Mouse (Mus musculus): ENCODE results near the gene Lias.
A peak's percentile ranks its signal among the peaks of the same experiment; 100 is the strongest.

The Lias gene

GRCm38 (mm10) chr5:65425251-65425650 lies 34.0 kb downstream of the Lias start:
- DNase-seq (ENCODE audit: low spot score in 2 of 2): no peak

DNA sequence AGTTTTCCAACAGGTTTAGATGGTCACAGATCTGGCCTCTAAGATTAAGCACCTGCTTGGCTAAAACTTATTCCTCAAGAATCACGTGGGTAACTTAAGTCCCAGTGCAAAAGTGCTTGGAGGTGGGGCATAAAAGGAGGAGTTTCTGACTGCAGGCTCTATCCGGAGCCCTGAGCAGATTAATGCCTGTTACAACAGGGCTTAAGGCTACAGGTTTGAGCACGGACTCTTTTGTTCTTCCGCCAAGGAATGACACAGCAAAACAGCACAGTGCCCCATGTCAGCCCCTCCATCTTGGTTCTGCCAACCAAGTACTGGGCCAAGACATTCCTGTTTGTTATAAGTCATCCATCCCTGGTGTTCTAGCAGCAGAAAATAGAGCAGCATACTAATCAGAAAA lies 37.0 kb downstream of the Lias start:
- DNase-seq (ENCODE audit: low spot score in 2 of 2): no peak

- no peak for DNase-seq (ENCODE audit: low spot score in 2 of 2)
Measured at GRCm38 (mm10) chr5:65429441-65429840, 38.1 kb downstream of the Lias start.

GRCm38 (mm10) chr5:65434471-65435362 lies 43.4 kb downstream of the Lias start:
- DNase-seq (ENCODE audit: low spot score in 2 of 2): no peak

- DNase-seq (ENCODE audit: low spot score in 2 of 2): no peak
Measured at GRCm38 (mm10) chr5:65435363-65435805, 44.1 kb downstream of the Lias start.

DNA sequence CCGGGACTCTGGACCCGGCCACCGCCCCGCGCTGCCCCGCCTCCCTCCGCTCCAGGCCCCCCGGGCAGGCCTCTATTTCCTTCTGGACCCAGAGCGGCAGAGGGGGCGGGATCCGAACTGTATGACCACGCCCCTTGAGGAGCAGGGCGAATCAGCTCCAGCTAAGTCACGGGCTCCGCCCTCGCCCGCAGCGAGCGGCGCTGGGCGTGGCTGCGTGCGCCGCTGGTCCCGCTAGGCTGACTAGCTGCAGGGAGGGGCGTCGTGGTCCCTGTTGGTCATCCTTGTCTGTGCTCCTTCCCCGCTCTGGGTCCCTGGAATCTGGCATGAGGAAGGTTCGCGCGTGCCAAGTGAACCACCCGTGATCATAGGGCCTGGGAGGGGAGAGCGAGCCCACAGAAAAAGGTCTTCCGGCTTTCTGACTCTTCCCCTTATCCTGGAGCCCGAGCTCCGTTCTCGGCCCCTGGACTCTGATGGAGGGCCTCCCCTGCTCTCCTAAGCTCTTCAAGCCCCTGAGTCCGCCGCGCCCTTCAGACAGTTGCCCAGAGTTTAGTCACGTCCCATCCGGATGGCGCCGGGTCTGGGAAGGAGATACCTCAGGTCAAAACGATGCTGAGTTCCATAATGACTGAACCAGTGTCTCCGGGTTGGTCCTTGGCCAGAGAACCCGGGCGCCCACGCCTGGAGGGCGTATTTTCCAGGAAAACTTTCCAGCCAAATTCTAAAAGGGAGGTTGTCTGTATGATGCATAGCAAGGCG lies 44.7 kb downstream of the Lias start, which contains the start of gene Ugdh:
Gene Ugdh, minus strand, starts transcription at position 144 of the 756 bp plus-strand sequence.
- peak; percentile 87 to 91 for DNase-seq (ENCODE audit: low spot score in 2 of 2)

DNA sequence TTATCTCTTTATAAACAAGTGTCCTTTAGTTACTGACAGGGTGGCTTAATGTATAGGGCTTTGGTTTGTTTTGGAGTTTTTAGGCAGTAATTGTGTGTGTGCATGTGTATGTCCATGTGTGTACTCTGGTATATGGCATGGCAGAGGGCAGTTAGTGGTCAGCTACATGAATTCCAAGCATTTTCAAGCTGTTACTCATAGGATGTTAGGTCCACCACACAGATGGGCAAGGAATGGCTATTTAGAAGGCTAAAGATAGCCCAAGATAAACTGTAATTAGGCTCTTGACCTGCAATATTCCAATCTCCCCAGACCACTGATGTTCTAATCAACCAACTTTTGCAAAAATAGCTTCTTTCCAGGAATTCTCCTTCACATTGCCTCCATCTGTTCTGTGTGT lies 46.7 kb downstream of the Lias start:
- DNase-seq (ENCODE audit: low spot score in 2 of 2): no peak

DNA sequence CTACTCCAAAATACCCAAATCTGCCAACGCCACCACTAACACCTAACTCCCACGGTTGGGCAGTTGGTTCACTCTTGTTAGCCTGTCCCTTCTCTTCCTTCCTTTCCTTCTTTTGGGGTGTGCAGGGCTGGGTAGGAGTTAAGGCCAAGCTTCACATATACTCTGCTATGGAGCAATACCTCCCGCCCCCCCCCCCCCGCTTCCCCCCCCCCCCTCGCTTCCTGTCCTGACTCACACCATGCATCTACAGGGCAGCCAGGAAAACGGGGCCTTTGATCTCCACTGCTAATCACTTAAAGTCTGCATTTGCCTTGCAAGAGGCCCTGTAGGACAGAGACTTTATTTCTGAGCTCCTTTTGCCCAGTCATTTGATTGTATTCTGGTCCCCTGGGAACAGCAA lies 53.7 kb downstream of the Lias start:
- DNase-seq (ENCODE audit: low spot score in 2 of 2): no peak

DNA sequence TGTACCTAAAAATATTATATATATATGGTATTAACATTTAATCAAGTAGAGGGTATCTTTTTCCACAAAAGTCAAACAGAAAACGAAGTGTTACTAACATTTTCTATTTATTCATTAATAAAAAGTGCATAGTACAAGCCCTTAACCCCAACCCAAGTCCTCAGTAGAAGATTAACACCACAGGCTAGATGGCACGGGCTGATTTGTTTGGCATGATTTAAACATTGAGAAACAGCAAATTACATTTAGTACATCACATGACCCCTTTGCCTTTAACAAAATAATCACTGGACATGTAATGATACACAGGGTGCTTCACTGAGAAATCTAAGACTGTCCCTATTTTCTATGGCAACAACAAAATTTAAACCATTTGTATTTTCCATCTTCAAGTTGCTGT lies 55.5 kb downstream of the Lias start:
- DNase-seq (ENCODE audit: low spot score in 2 of 2): no peak

- no peak for DNase-seq (ENCODE audit: low spot score in 2 of 2)
Measured at GRCm38 (mm10) chr5:65447826-65448225, 56.5 kb downstream of the Lias start.

DNA sequence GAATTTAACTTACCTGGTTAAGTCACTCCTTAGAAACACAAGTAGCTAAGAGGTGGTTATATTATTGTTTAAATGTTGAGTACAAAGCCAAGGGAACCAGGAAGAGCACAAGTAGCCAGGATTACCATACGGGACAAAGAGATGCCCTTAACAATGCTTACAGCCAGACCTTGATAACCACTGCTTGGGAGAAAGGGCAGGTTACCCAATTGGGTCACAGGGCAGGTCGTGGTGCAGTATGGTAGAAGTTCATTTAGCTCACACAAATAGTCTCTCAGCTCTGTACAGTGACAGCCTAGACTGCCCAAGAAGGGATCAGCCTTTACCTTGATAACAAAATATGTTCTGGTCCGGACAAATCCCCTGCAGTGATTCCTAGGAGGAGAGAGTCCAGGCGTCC lies 57.6 kb downstream of the Lias start:
- no peak for DNase-seq (ENCODE audit: low spot score in 2 of 2)

- DNase-seq (ENCODE audit: low spot score in 2 of 2): no peak
Measured at GRCm38 (mm10) chr5:65454771-65455170, 63.5 kb downstream of the Lias start.

GRCm38 (mm10) chr5:65457086-65457827 lies 66.0 kb downstream of the Lias start:
- no peak for DNase-seq (ENCODE audit: low spot score in 2 of 2)

- DNase-seq (ENCODE audit: low spot score in 2 of 2): no peak
Measured at GRCm38 (mm10) chr5:65457846-65458245, 66.5 kb downstream of the Lias start.

DNA sequence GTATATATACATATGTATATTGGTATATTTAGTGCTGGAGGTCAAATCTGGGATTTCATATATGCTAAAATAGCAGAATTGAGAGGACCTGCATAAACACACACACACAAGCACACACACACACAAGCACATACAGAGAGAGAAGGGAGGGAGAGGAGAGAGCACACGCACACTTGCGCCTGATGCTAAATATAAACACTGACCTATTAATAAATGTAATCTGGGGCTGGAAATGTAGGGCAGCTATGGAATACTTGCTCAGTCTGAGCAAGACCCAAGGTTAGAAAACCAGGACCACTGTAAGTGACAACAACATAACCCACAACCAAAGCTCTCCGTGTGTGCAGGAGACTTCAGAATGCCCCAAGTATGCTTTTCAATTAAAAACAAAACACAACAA lies 68.2 kb downstream of the Lias start:
- DNase-seq (ENCODE audit: low spot score in 2 of 2): no peak
